Mouse (Mus musculus): ENCODE results near the gene Bub1b. TPM values are rescaled to one million over a fixed set of nuclear protein-coding genes. Genes with fewer than 3 reads are reported as not detected.
A peak's percentile ranks its signal among the peaks of the same experiment; 100 is the strongest.
"Not testable (repeated sequence)": the region's sequence is repeated elsewhere in the genome, so short reads cannot be mapped to it uniquely, and the experiment has no call there.

The Bub1b gene
- 1 to 10 TPM; 1.0 to 1.4 TPM for total RNA-seq (2021)
- long read RNA-seq, experiment 1 = 0 reads
- long read RNA-seq, experiment 2 = 0 reads

DNA sequence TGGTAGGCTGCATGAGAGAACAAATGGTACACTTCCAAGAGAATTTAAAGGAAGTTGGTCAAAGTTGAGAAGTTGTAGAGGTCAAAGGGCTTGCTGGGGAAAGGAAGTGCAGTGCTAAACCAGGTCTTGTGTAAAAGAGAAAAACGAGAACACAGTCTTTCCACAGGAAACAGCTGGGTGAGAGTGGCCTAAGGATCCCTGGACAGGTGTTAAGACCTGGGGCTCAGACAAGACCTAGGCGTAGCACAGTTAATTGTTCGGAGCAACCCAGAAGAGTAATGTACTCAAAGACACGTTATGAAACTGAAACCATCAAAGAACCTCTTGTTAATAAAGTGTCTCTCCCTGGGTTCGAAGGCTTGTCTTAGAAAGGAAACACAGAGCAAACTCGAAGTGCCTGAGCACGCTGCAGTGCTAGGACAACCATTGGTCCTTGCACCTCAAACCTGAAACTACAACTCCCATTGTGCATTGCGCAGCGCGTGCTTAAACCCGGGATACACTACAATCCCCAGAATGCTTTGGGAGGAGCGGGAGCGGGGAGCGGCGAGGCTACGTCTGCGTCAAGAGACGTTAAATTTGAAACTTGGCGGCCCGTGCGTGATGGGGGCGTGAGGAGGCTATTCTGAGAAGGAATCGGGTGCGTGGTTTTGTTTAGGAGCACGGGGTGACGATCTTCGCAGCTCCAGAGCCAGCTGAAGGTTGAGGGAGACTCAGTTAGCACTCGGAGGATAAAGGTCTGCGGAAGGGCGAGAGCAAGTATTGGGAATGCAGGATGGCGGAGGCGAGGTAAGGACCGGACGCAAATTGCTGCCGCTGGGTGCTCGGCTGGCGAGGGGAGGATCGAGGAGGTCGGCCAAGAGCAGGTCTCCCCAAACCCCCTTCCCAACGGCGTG lies at the start of gene Bub1b:
TSS of gene Bub1b (plus strand) at position 539 of the 896 bp plus-strand sequence.
- intact Hi-C loops (cut with DNase I) = no loop called here
- peak; percentile 77 to 83 for DNase-seq

DNA sequence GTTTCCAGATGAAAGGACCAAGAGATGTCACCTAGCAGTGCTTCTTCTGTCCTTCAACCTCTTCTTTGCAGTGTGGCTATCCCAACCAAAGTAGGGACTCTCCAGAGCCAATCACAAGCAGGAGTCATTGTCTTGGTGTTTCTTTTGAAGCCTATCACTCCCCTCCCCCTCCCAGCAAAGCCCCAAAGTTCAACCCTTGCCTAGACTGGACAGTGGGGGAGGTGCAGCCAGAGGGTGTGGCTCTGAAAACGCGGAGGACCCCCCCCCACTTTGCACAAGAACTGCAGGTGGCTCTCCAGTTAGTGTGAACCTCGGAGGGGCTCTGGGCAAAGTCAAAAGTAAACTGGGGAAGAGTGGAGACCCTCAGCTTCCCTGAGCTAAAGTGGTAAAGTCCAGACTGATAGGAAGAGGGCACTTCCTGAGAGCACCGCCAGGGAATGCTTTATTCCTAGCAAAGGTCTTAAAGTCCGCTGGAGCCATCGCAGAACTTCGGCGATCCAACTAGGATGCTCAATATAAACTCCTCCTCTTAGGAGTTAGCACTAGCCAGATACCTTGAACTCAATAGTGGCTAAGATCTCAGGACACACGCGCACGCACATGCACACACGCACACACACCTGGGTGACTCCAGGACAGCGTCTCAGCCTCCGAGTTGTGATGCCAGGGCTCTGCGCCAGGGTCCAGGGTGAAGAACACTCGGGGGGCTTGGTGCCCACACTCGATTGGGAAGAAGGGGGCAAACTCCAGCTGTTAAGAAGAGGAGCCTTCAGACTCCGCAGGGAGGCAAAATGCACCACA lies 49.4 kb upstream of the Bub1b start:
- DNase-seq = peak in 1 of 2 experiments; percentile 40
- intact Hi-C loops (cut with DNase I) = loop anchor here (5.0 kb wide), 2 partner anchors 36 to 61 kb away; no protein-coding TSS in a partner anchor

DNA sequence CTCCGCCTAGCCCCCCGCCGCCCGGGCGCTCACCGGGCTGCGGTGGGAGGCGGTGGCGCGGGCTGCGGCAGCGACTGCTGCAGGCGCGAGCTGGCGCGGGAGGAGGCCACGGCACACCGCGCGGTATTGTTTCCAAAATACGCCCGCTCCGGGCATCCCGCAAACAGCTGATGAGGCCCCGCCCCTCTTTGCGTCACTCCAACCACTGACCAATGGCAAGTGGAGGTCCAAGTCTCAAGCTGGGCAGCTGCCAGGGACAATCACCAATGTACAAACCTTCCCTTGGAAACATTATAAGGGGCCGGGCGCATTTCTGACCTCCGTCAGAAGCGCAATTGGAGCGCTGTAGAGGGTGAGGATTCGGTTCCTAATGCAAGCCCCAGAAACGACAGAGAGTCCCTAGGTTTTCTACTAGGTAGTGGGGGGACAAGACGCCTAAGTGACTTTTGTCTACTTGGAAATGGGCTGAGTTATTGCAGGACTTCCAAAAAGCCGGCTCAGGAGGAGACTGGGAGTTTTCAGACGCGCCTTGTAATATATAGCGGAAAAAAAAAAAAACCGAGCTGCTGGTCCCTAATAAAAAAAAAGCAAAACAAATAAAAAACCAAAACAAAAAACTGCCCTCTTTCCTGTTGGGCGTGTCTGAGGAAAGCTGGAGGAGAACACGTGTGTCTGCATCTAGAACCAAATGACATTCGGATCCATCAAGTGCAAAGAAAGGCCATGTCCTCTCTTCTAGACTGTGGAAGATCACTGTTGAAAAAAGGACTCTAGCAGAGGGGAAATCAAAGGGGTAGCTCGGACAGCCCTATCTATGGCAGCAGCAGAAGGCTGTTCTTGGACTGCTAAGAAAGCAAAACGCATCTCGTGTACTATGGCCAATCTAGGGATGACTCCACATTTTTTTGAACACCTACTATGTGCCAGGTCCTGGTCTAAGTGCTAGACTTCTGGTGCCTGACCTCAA lies 48.2 kb upstream of the Bub1b start, which contains the start of gene Bmf:
TSS of gene Bmf (minus strand) at position 181 of the 967 bp plus-strand sequence.
- peak; percentile 99 to 100 for DNase-seq
- intact Hi-C loops (cut with DNase I) = loop anchor here (5.0 kb wide), 2 partner anchors 37 to 62 kb away; no protein-coding TSS in a partner anchor

DNA sequence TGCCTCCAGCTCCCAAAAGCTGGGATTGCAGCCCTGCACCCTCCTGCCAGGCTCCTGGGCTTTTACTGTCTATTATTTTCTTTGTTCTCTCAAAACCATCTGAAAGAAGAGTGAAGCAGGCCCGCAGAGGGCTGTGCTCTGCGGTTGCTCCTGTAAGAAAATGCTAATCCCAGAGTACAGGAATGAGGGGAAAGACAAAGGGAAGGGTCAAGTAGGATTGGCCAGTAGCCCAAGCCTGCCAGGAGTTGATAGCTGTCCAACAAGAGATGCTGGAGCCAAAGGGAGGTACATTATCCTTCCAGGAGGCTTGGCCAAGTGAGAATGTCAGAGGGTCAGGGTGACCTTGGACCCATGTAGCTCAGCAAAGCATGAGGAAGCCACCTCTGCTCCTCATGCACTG lies 46.4 kb upstream of the Bub1b start:
- intact Hi-C loops (cut with DNase I) = loop anchor here (2.0 kb wide), 1 partner anchor 49 kb away; no protein-coding TSS in a partner anchor
- no peak for DNase-seq

DNA sequence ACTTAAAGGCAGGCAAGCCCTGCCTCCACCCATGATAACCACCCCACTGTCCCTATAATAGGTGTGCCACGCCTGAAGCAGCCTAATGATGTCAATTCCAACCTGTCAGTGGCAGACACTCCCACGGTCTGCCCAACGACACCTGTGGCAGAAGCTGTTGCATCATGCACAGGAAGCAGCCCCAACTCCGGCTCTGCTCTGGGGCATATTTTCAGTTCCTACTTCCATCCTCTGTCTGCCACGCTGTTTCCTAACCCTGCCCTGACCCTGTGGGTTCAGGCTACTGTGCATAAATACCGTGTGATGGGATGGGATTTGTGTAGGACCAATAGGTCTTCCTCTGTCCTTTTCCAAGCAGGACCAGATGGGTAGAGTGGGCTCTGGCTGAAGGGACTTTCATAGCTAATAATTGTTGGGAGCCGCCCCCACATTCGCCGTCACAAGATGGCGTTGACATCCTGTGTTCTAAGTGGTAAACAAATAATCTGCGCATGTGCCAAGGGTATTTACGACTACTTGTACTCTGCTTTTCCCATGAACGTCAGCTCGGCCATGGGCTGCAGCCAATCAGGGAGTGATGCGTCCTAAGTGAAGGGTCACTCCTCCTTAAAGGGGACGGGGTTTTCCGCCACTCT lies 43.5 kb upstream of the Bub1b start:
- peak in 1 of 2 experiments; percentile 39 for DNase-seq
- intact Hi-C loops (cut with DNase I) = not testable (repeated sequence)

DNA sequence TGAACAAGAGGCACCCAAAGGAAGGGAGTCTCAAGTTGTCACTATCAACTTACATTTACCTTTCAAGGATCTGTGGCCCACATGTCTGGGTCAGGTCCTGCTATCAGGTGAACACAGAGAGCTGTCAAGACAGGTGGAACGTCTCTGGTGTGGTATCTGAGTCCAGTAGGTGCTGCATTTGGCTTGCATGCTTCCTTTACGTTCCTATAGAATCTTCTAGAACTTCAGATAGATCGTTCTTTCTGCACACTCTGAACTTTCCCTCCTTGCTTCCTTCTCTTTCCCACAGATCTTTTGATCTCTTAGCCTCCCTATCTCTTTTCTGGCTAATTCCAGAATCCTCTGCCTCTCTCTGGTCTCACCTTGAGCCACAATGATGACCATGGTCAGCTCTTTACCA lies 39.6 kb upstream of the Bub1b start:
- intact Hi-C loops (cut with DNase I) = no loop called here
- DNase-seq = no peak

DNA sequence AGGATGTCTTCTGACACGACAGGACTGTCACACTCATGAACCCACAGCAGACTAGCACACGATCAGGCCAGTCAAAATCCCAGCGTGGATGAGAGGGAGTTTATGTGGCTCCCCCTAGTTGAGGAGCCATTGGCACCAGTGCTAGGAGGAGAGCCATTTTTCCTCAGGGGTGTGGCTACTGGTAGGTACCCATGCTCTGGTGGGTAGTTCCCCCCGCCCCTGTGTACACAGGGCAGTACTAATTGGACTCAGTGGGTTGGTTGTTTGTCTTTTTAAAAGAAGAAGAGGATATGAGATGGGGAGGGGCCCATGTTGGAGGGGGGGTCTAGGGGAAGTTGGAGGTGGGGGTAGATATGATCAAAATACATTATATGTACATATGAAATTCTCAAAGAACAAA lies 36.0 kb upstream of the Bub1b start:
- DNase-seq = no peak

DNA sequence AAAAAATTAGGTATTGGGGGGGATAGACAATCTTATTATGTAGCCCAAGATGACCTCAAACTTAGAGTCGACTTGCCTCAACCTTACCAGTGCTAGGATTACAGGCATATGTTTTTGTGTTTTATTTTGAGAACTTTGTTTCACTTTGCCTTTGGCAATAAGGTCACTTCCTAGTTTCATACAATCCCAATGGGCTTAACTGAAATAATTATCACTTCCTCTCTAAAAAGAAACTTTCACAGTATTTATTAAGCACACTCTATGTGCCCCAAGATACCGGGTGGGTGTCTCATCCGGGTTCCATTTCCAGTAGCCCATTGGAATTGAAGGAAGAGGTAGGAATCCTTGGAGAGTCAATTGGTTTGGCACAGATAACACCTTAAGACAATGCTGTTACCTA lies 35.6 kb upstream of the Bub1b start:
- DNase-seq = no peak
- intact Hi-C loops (cut with DNase I) = no loop called here

More for the DNA sequence above, 36.0 kb upstream of the Bub1b start:
- intact Hi-C loops (cut with DNase I) = no loop called here

DNA sequence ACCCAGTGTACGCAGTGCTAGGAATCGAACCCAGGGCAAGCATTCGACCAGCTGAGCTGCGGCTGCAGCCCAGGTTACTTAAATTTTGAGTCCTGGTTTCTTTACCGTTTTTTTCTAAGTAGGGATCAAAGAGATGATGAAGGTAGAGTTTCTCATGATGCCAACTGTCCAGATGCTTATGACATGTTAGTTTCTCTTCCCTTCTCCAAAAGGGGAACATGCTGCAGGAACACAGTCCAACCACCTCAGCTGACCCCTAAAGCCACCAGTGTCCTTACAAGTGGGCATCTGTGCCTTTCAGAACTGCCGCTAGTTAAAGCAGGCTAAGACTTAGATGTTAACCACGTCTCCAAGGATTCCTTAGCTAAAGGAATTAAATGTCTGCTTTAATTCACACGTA lies 30.8 kb upstream of the Bub1b start:
- intact Hi-C loops (cut with DNase I) = no loop called here

DNA sequence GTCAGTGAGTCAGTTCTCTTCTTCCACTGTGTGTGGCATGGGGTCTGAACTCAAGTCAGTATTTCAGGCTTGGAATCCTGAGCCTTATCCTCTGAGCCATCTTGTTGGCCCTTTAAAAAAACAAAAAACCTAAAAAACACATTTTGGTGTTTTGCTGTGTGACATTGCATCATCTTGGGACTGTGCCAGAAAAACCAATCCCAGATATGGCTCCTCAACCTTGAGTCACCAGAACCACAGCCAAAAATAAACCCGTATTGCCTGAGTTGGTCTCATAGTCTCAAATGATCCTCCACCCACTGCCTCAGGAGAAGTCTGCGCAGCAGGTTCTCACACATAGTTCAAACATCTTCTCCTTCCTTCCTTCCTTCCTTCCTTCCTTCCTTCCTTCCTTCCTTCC lies 27.1 kb upstream of the Bub1b start:
- no peak for DNase-seq
- intact Hi-C loops (cut with DNase I) = no loop called here

More for the DNA sequence above, 30.8 kb upstream of the Bub1b start:
- DNase-seq = no peak

DNA sequence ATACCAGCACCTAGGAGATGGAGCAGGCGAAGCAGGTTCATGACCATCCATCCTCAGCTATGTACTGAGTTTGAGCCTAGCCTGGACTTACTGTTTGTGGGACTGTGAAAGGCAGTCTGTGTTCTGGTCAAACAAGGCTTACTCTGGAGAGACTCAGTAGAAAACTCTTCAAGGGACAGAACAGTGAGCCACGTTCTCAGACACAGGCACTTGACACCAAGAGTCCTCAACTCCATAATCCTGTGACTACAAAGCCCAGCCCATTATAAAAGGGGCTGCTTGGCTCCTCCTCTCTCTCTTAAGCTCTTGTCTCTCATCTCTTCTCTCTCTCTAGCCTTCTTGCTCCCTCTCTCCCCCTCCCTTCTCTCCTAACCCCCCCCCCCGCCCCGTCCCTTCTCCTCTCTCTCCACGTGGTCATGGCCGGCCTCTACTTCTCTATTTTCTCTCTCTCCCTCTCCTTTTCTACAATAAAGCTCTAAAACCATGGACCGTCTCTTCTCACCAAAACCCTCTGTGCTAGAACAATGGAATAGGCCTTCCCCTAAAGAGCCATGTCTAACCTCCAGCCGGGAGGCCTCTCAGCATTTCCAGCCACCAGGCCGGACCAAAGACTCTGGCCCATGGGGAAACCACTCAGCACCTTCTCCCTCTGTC lies 25.7 kb upstream of the Bub1b start:
- intact Hi-C loops (cut with DNase I) = no loop called here
- no peak for DNase-seq

DNA sequence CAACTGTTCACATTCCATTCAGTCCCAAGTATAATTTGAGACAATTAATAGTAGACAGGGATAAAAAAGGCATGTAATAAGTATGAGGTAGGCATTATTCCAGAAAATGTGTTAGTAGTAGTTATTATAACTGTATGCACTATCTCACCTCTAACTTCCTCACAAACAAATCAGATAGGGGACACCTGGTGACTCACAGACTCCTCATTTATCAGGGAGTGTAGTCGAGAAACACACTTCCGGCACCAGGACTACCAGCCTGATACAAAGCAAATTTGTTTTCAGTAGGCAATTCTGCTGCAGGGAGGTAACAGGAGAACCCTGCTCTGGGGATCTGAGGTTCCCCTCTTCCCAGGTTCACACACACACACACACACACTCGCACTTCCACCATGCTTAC lies 24.9 kb upstream of the Bub1b start:
- DNase-seq = no peak
- intact Hi-C loops (cut with DNase I) = no loop called here

DNA sequence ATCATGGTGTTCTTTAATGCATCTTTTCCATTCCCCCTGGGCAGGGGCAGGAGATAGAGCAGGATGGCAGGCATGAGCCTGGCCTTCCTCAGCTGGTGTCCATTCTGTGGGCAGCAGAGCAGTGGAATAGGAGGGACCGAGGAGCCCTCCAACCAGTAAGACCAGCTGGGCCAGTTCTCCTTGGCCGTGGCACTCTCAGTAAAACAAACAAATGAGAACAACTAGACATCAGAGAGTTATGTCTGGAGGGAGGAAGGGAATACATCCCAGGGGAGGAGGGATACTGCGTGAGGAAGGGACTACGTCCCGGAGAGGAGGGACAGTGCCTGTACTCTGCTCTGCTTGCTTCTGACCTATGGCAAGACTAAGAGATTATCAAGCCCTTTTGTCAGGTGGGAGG lies 12.0 kb upstream of the Bub1b start:
- no peak for DNase-seq
- intact Hi-C loops (cut with DNase I) = no loop called here

DNA sequence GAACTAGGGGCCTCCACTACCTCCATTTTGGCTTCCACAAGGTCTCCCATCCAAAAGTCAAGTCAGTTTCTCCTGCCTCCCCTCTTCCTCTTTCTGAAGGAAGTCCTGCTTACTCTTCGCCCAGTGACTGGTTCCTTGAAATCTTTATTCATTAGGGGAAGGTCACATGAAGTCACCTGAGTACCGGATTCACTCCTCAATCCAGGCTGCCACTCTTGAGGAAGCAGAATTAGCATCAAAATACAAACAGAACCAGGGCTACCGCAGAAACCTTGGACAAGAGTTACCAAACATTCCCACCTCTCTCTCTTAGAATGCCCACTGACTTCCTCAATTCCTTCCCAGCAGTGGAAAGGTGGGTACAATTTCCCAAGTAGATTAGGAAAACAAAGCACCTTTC lies 10.3 kb upstream of the Bub1b start:
- intact Hi-C loops (cut with DNase I) = no loop called here
- no peak for DNase-seq

DNA sequence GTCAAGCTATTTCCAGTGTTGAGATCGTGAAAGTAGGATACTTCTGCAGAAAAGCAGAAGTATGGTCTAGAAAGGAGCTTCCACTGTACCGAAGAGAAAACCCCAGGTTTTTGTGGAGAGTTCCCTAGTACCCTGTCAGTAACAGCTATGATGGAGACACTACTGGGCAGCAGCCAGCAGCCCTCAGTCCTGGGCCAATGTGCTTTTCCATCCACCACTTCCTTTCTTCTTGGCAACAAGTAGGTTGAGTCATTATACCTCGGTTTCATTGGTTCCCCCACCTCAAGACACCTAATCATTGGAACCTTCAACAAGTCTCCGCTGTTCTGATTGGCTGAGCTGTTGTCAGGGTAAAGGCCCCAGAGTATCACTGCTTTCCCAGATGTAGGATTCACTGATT lies 6.9 kb upstream of the Bub1b start:
- DNase-seq = no peak
- intact Hi-C loops (cut with DNase I) = no loop called here

DNA sequence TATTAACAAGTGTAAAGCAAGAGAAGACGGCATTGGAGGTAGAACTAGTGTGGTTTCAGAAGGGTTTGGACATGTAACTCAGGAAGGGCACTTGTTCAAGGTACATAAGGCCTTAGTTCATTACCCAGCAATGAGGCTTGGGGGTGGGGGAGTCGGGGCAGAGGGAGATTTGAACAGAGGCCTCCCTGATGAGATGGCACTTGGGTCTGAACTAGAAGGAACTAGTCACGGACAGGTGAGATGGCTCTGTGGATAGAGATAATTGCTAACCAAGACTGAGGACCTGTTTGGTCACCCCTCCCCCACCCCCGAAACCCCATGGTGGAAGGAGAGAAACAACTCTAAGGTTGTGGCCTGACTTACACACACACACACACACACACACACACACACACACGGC lies 1.1 kb downstream of the Bub1b start:
- intact Hi-C loops (cut with DNase I) = no loop called here
- DNase-seq = no peak

DNA sequence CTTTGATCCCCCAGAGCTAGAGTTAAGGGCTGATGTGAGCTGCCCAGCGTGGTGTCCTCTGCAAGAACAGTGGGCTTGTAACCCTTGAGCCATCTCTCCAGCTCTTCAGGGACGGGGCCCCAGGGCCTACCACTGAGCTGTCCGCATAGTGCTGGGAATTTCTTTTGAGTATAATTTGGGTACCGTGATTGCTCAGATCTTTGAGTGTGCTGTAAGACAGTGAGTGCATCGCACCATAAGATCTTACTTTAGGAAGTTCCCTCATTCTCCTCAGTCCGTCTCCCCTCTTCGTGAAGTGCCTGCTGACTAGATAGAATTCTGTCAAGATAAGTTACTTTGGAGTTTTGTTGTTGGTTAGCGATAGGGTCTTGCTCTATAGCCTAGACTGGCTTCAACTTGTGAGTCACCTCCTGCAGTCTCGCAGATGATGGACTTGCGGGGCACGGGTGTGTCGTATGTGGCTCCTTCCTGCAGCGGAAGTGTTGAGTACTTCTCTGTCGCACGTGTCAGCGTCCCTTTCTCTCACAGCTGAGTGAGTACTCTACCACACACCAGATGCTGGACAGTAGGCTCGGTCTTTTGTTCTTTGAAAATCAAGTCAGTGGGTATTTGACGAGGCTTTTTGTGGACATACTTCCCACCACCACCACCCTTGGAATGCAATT lies 3.7 kb downstream of the Bub1b start:
- no peak for DNase-seq
- intact Hi-C loops (cut with DNase I) = loop anchor here (2.0 to 10.0 kb wide), 2 partner anchors 49 to 337 kb away; no protein-coding TSS in a partner anchor

DNA sequence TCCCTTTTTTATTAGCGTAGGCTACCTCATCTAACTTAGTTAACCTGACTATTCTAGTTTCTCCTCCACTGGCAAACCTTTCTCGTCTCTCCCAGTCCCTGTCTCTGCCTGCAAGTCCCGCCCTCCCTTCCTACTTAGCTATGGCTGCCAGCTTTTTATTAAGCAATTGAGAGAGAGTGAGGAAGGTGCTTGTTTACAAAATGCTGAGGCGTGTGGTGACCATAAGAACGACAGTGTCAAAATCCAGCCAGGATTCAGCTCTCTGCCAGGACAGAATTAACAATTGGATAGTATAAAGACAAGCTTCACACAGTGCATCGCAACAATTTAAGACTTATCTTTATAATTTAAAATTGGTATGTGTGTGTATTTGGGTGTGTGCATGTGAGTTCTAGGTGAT lies 6.1 kb downstream of the Bub1b start:
- no peak for DNase-seq
- intact Hi-C loops (cut with DNase I) = loop anchor here (10.0 kb wide), 1 partner anchor 339 kb away; no protein-coding TSS in a partner anchor
